ENCODE assay signal across 8 mouse cellular contexts in genomic region chr7:13035211-13035855, GRCm38 (mm10). TPM values are rescaled to one million over a fixed set of nuclear protein-coding genes. Genes with fewer than 3 reads are reported as not detected.
DNase-seq lines count a peak whose midpoint lies in the region; ATAC-seq and TF ChIP-seq lines count a peak whose summit lies in the region.

No protein-coding gene starts in this region.

- peak overlapping the region; percentile 84 for H3K4me3 ChIP-seq in kidney, embryonic 15.5 days (replicated peaks)
- peak overlapping the region in 1 of 2 experiments; percentile 29; a peak in 1 of 4 replicates for H3K4me3 ChIP-seq in MEL (ENCODE audit: control insufficient read depth in 1 of 2, insufficient read depth in 1 of 2, low read depth in 2 of 2, low read length in 2 of 2)
- H3K4me3 ChIP-seq in embryonic fibroblast, embryonic 13.5 days (ENCODE audit: insufficient read depth, low read length): no peak overlapping the region
- peak overlapping the region; percentile 86 for H3K4me3 ChIP-seq in liver, embryonic 12.5 days

- peaks cover 51% of the 10 kb centered on the region for H3K36me3 ChIP-seq in kidney, embryonic 15.5 days
- peaks cover 0 to 12% of the 10 kb centered on the region in 2 experiments; a peak in 2 of 4 replicates for H3K36me3 ChIP-seq in MEL (ENCODE audit: control insufficient read depth in 1 of 2, insufficient read depth in 2 of 2, low read length in 2 of 2)
- peaks cover 55% of the 10 kb centered on the region for H3K36me3 ChIP-seq in liver, embryonic 12.5 days

- H3K27me3 ChIP-seq in kidney, embryonic 15.5 days: no peaks in the 10 kb centered on the region
- no peaks in the 10 kb centered on the region for H3K27me3 ChIP-seq in MEL (ENCODE audit: control insufficient read depth in 1 of 2, insufficient read depth in 2 of 2, low read length in 2 of 2)
- no peaks in the 10 kb centered on the region for H3K27me3 ChIP-seq in liver, embryonic 12.5 days (replicated peaks)

- DNase-seq in kidney, adult 9 months: no peak
- no peak for DNase-seq in MEL (ENCODE audit: low read depth, low spot score)
- no peak for DNase-seq in adipocyte (ENCODE audit: low spot score)
- no peak for DNase-seq in layer of hippocampus, postnatal 14 days (ENCODE audit: low spot score in 2 of 2)
- DNase-seq in adrenal gland, adult 18-20 months (ENCODE audit: low spot score in 2 of 2): no peak

- H3K4me1 ChIP-seq in kidney, embryonic 15.5 days: peaks cover 56% of the 10 kb centered on the region
- peaks cover 4 to 30% of the 10 kb centered on the region in 2 experiments; a peak in 3 of 4 replicates for H3K4me1 ChIP-seq in MEL (ENCODE audit: control insufficient read depth in 1 of 2, insufficient read depth in 2 of 2, low read length in 2 of 2)
- H3K4me1 ChIP-seq in embryonic fibroblast, embryonic 13.5 days (ENCODE audit: control insufficient read depth, insufficient read depth, low read length): peaks cover 12% of the 10 kb centered on the region; the same call in 1 of the 2 replicates
- peaks cover 58% of the 10 kb centered on the region for H3K4me1 ChIP-seq in liver, embryonic 12.5 days

- no peak for TF ChIP-seq CTCF in MEL (IDR thresholded peaks at IDR 0.05 in 2 of 3, conservative IDR thresholded peaks at IDR 0.05 in 1 of 3; ENCODE audit: control insufficient read depth in 1 of 3, insufficient read depth in 1 of 3, low read depth in 2 of 3, low read length in 3 of 3, poor library complexity in 1 of 3, severe bottlenecking in 1 of 3)
- TF ChIP-seq CTCF in embryonic fibroblast, embryonic 13.5 days (IDR thresholded peaks at IDR 0.05; ENCODE audit: borderline replicate concordance, insufficient read depth, low read length): no peak

- 90% methylated on average over 17 of the region's 17 CpGs for WGBS in kidney, embryonic 15.5 days
- WGBS in liver, embryonic 12.5 days (ENCODE audit: insufficient replicate concordance): 80% methylated on average over 17 of the region's 17 CpGs

- TF ChIP-seq RAD21 in MEL (IDR thresholded peaks at IDR 0.05; ENCODE audit: low read depth, low read length): no peak

- H3K9ac ChIP-seq in kidney, embryonic 15.5 days: peak overlapping the region; percentile 1; the same call in 1 of the 2 replicates
- H3K9ac ChIP-seq in MEL (ENCODE audit: control insufficient read depth, low read depth, low read length, poor library complexity, severe bottlenecking): peak overlapping the region; percentile 69
- peak overlapping the region; percentile 89 for H3K9ac ChIP-seq in liver, embryonic 12.5 days

- no peaks in the 10 kb centered on the region for H3K9me3 ChIP-seq in kidney, embryonic 15.5 days (replicated peaks)
- no peaks in the 10 kb centered on the region for H3K9me3 ChIP-seq in MEL (replicated peaks; ENCODE audit: insufficient read depth, low read length)
- no peaks in the 10 kb centered on the region for H3K9me3 ChIP-seq in liver, embryonic 12.5 days (replicated peaks)

- no peak for TF ChIP-seq POLR2A in MEL (IDR thresholded peaks at IDR 0.05; ENCODE audit: control insufficient read depth in 1 of 2, insufficient read depth in 1 of 2, low read depth in 1 of 2, low read length in 2 of 2, poor library complexity in 1 of 2)
- TF ChIP-seq POLR2A in embryonic fibroblast, embryonic 13.5 days (IDR thresholded peaks at IDR 0.05; ENCODE audit: low read depth, low read length): no peak

- H3K27ac ChIP-seq in kidney, embryonic 15.5 days: peak overlapping the region; percentile 96
- peak overlapping the region; percentile 82 for H3K27ac ChIP-seq in MEL (ENCODE audit: control insufficient read depth, low read depth, low read length)
- 0 out of 2 replicates have a peak overlapping the region, but pooled peaks have one; percentile 16 for H3K27ac ChIP-seq in embryonic fibroblast, embryonic 13.5 days (ENCODE audit: insufficient read depth, low read length)
- H3K27ac ChIP-seq in liver, embryonic 12.5 days: peak overlapping the region; percentile 98

- no peak for TF ChIP-seq EP300 in MEL (IDR thresholded peaks at IDR 0.05; ENCODE audit: low read depth in 1 of 2, low read length in 2 of 2)

- ATAC-seq in kidney, embryonic 15.5 days (replicated peaks; ENCODE audit: low FRiP score): no peak
- ATAC-seq in liver, embryonic 12.5 days: no peak

- peak overlapping the region; percentile 89 for H3K4me2 ChIP-seq in kidney, embryonic 15.5 days
- H3K4me2 ChIP-seq in liver, embryonic 12.5 days: peak overlapping the region; percentile 81

- peaks cover 25% of the 10 kb centered on the region for H3K79me2 ChIP-seq in MEL (ENCODE audit: control insufficient read depth, insufficient read depth, low read length, poor library complexity)

TF ChIP-seq in MEL, 35 proteins besides CTCF, POLR2A, EP300 and RAD21 (continues in another document):
- TF ChIP-seq CHD1 (IDR thresholded peaks at IDR 0.05; ENCODE audit: low read depth, low read length) (no peak), ZMIZ1 (IDR thresholded peaks at IDR 0.05; ENCODE audit: low read depth, low read length) (no peak), TBP (IDR thresholded peaks at IDR 0.05; ENCODE audit: low read depth, low read length) (no peak), UBTF (IDR thresholded peaks at IDR 0.05; ENCODE audit: borderline replicate concordance, insufficient read depth, low read depth, low read length) (no peak), USF1 (IDR thresholded peaks at IDR 0.05; ENCODE audit: low read depth, low read length) (no peak), MAX (IDR thresholded peaks at IDR 0.05; ENCODE audit: low read length) (no peak), MYC (IDR thresholded peaks at IDR 0.05; ENCODE audit: low read depth, low read length) (no peak), GATA1 (IDR thresholded peaks at IDR 0.05; ENCODE audit: low read depth, low read length) (no peak), MAFK (IDR thresholded peaks at IDR 0.05; ENCODE audit: borderline replicate concordance, low read depth, low read length) (no peak), NRF1 (IDR thresholded peaks at IDR 0.05; ENCODE audit: insufficient read depth, low read depth, low read length, poor library complexity, severe bottlenecking) (no peak), GABPA (IDR thresholded peaks at IDR 0.05; ENCODE audit: low read depth, low read length) (no peak), BHLHE40 (IDR thresholded peaks at IDR 0.05; ENCODE audit: borderline replicate concordance, low read depth, low read length) (no peak)

RNA-seq across cellular contexts. Expression of gene Chmp2a, which starts 0.7 kb away (rescaled TPM):
- polyA plus RNA-seq in kidney, embryonic 15.5 days (2015; fragmentation: Nextera tagmentation; extraction: Ambion mirVana): 144 and 146 TPM in 2 replicates
- 94.9 and 100 TPM in 2 replicates for total RNA-seq in MEL (2012; rRNA removed)
- polyA plus RNA-seq in MEL (2012; ENCODE audit: insufficient read depth in 1 of 2, insufficient read length in 2 of 2, low read depth in 1 of 2, low replicate concordance in 2 of 2, missing spikeins in 1 of 2): 100 to 1,000 TPM in 1 of 2 experiments, not detected in 1; 180 TPM
- polyA plus RNA-seq in embryonic fibroblast, embryonic 13.5 days (2011; ENCODE audit: insufficient read length, low read depth, missing spikeins): 85.6 and 98.6 TPM in 2 replicates
- 133 and 134 TPM in 2 replicates for polyA plus RNA-seq in liver, embryonic 12.5 days (2016; fragmentation: Nextera tagmentation; extraction: Ambion mirVana)
- 100 to 1,000 TPM; 143 to 149 TPM for total RNA-seq in layer of hippocampus, postnatal 14 days (2021)
- total RNA-seq in adrenal gland, adult 18-20 months (2021): 100 to 1,000 TPM; 210 to 213 TPM

RNA-seq across cellular contexts. Expression of gene Ube2m, which starts 2.7 kb away (rescaled TPM):
- 113 and 114 TPM in 2 replicates for polyA plus RNA-seq in kidney, embryonic 15.5 days (2015; fragmentation: Nextera tagmentation; extraction: Ambion mirVana)
- 134 and 148 TPM in 2 replicates for total RNA-seq in MEL (2012; rRNA removed)
- polyA plus RNA-seq in MEL (2012; ENCODE audit: insufficient read depth in 1 of 2, insufficient read length in 2 of 2, low read depth in 1 of 2, low replicate concordance in 2 of 2, missing spikeins in 1 of 2): 100 to 1,000 TPM in 1 of 2 experiments, not detected in 1; 336 TPM
- polyA plus RNA-seq in embryonic fibroblast, embryonic 13.5 days (2011; ENCODE audit: insufficient read length, low read depth, missing spikeins): 273 and 288 TPM in 2 replicates
- 145 and 148 TPM in 2 replicates for polyA plus RNA-seq in liver, embryonic 12.5 days (2016; fragmentation: Nextera tagmentation; extraction: Ambion mirVana)
- 100 to 1,000 TPM; 199 to 212 TPM for total RNA-seq in layer of hippocampus, postnatal 14 days (2021)
- 100 to 1,000 TPM; 162 to 182 TPM for total RNA-seq in adrenal gland, adult 18-20 months (2021)

RNA-seq across cellular contexts. Expression of gene Mzf1, which starts 19.2 kb away (rescaled TPM):
- polyA plus RNA-seq in kidney, embryonic 15.5 days (2015; fragmentation: Nextera tagmentation; extraction: Ambion mirVana): 2.8 and 4.3 TPM in 2 replicates
- total RNA-seq in MEL (2012; rRNA removed): 0.77 and 0.85 TPM in 2 replicates
- 1 to 10 TPM in 1 of 2 experiments, not detected in 1; 2.4 TPM for polyA plus RNA-seq in MEL (2012; ENCODE audit: insufficient read depth in 1 of 2, insufficient read length in 2 of 2, low read depth in 1 of 2, low replicate concordance in 2 of 2, missing spikeins in 1 of 2)
- 0.80 and 1.0 TPM in 2 replicates for polyA plus RNA-seq in embryonic fibroblast, embryonic 13.5 days (2011; ENCODE audit: insufficient read length, low read depth, missing spikeins)
- 0.77 and 1.4 TPM in 2 replicates for polyA plus RNA-seq in liver, embryonic 12.5 days (2016; fragmentation: Nextera tagmentation; extraction: Ambion mirVana)
- 10 to 100 TPM; 13.7 to 17.4 TPM for total RNA-seq in layer of hippocampus, postnatal 14 days (2021)
- total RNA-seq in adrenal gland, adult 18-20 months (2021): 1 to 10 TPM; 1.8 to 2.2 TPM

RNA-seq across cellular contexts. Expression of gene Zbtb45, which starts 25.5 kb away (rescaled TPM):
- polyA plus RNA-seq in kidney, embryonic 15.5 days (2015; fragmentation: Nextera tagmentation; extraction: Ambion mirVana): 22.1 and 24.8 TPM in 2 replicates
- total RNA-seq in MEL (2012; rRNA removed): 15.8 and 16.8 TPM in 2 replicates
- 10 to 100 TPM in 1 of 2 experiments, not detected in 1; 36.3 TPM for polyA plus RNA-seq in MEL (2012; ENCODE audit: insufficient read depth in 1 of 2, insufficient read length in 2 of 2, low read depth in 1 of 2, low replicate concordance in 2 of 2, missing spikeins in 1 of 2)
- polyA plus RNA-seq in embryonic fibroblast, embryonic 13.5 days (2011; ENCODE audit: insufficient read length, low read depth, missing spikeins): 14.2 and 16.9 TPM in 2 replicates
- 16.2 and 20.0 TPM in 2 replicates for polyA plus RNA-seq in liver, embryonic 12.5 days (2016; fragmentation: Nextera tagmentation; extraction: Ambion mirVana)
- 10 to 100 TPM; 27.8 to 30.9 TPM for total RNA-seq in layer of hippocampus, postnatal 14 days (2021)
- total RNA-seq in adrenal gland, adult 18-20 months (2021): 10 to 100 TPM; 12.1 to 12.5 TPM

RNA-seq across cellular contexts. Expression of gene Trim28, which starts 36.4 kb away (rescaled TPM):
- 283 and 298 TPM in 2 replicates for polyA plus RNA-seq in kidney, embryonic 15.5 days (2015; fragmentation: Nextera tagmentation; extraction: Ambion mirVana)
- 605 and 702 TPM in 2 replicates for total RNA-seq in MEL (2012; rRNA removed)
- 1,000 to 10,000 TPM in 1 of 2 experiments, 100 to 1,000 TPM in 1; 104 to 1,160 TPM for polyA plus RNA-seq in MEL (2012; ENCODE audit: insufficient read depth in 1 of 2, insufficient read length in 2 of 2, low read depth in 1 of 2, low replicate concordance in 2 of 2, missing spikeins in 1 of 2)
- polyA plus RNA-seq in embryonic fibroblast, embryonic 13.5 days (2011; ENCODE audit: insufficient read length, low read depth, missing spikeins): 352 and 453 TPM in 2 replicates
- polyA plus RNA-seq in liver, embryonic 12.5 days (2016; fragmentation: Nextera tagmentation; extraction: Ambion mirVana): 201 and 203 TPM in 2 replicates
- 100 to 1,000 TPM; 236 to 244 TPM for total RNA-seq in layer of hippocampus, postnatal 14 days (2021)
- total RNA-seq in adrenal gland, adult 18-20 months (2021): 100 to 1,000 TPM; 201 to 235 TPM

Comparison
In these comparisons a context has a peak if more than half of its experiments do, and no peak if none do; other contexts are left out.
1. H3K27ac ChIP-seq: peak in every context shown above with its lines; median percentile 98 in liver, embryonic 12.5 days; 96 in kidney, embryonic 15.5 days; 82 in MEL; 16 in embryonic fibroblast, embryonic 13.5 days.
2. H3K9ac ChIP-seq: peak in every context shown above with its lines; median percentile 89 in liver, embryonic 12.5 days; 69 in MEL; 1 in kidney, embryonic 15.5 days.